Mouse (Mus musculus): ENCODE measurements at regions not wholly inside any gene's neighbourhood (a gene's known extent, or its start where the extent isn't known, plus 50 kb on each side); places are given as distances from the start of the nearest gene placed in this dataset.

- no peak overlapping the region for H3K4me3 ChIP-seq (ENCODE audit: insufficient read depth, low read depth, low read length)
- H3K27ac ChIP-seq (ENCODE audit: insufficient read depth, low read depth, low read length), result no peak overlapping the region
- 95% methylated on average over 7 of the region's 7 CpGs for WGBS
- 0 out of 2 replicates have a peak, but pooled peaks cover 2% of the 10 kb centered on the region for H3K4me1 ChIP-seq (ENCODE audit: control insufficient read depth, insufficient read depth, low read length)
- TF ChIP-seq POLR2A (IDR thresholded peaks at IDR 0.05; ENCODE audit: insufficient read depth, low read depth, low read length) (no peak), CTCF (IDR thresholded peaks at IDR 0.05; ENCODE audit: insufficient read depth, low read depth, low read length) (no peak)
Observed at GRCm38 (mm10) chr4:135046619-135047018, 73.8 kb upstream of the Runx3 start.

- H3K4me3 ChIP-seq (ENCODE audit: insufficient read depth, low read depth, low read length), result no peak overlapping the region
- TF ChIP-seq CTCF (IDR thresholded peaks at IDR 0.05; ENCODE audit: insufficient read depth, low read depth, low read length) (no peak), POLR2A (IDR thresholded peaks at IDR 0.05; ENCODE audit: insufficient read depth, low read depth, low read length) (no peak)
- 0 out of 2 replicates have a peak, but pooled peaks cover 2% of the 10 kb centered on the region for H3K4me1 ChIP-seq (ENCODE audit: control insufficient read depth, insufficient read depth, low read length)
- H3K27ac ChIP-seq (ENCODE audit: insufficient read depth, low read depth, low read length), result no peak overlapping the region
- 76% methylated on average over 6 of the region's 6 CpGs for WGBS
Observed at GRCm38 (mm10) chr4:135047251-135047650, 73.2 kb upstream of the Runx3 start.

GRCm38 (mm10) chr4:135047771-135048170 lies 72.7 kb upstream of the Runx3 start:
- 0 out of 2 replicates have a peak, but pooled peaks cover 2% of the 10 kb centered on the region for H3K4me1 ChIP-seq (ENCODE audit: control insufficient read depth, insufficient read depth, low read length)
- no peak overlapping the region for H3K27ac ChIP-seq (ENCODE audit: insufficient read depth, low read depth, low read length)
- H3K4me3 ChIP-seq (ENCODE audit: insufficient read depth, low read depth, low read length), result no peak overlapping the region
- WGBS, result 77% methylated on average over 5 of the region's 5 CpGs
- no peak for TF ChIP-seq CTCF (IDR thresholded peaks at IDR 0.05; ENCODE audit: insufficient read depth, low read depth, low read length)

GRCm38 (mm10) chr4:135049924-135050323 lies 70.5 kb upstream of the Runx3 start:
- Histone ChIP-seq H3K4me1 (ENCODE audit: control insufficient read depth, insufficient read depth, low read length) (0 out of 2 replicates have a peak, but pooled peaks cover 2% of the 10 kb centered on the region), H3K4me3 (ENCODE audit: insufficient read depth, low read depth, low read length) (no peak overlapping the region), H3K27ac (ENCODE audit: insufficient read depth, low read depth, low read length) (no peak overlapping the region)
- TF ChIP-seq CTCF (IDR thresholded peaks at IDR 0.05; ENCODE audit: insufficient read depth, low read depth, low read length) (no peak), POLR2A (IDR thresholded peaks at IDR 0.05; ENCODE audit: insufficient read depth, low read depth, low read length) (no peak)
- 86% methylated on average over 10 of the region's 10 CpGs for WGBS

- no peak overlapping the region for H3K4me3 ChIP-seq (ENCODE audit: insufficient read depth, low read depth, low read length)
- TF ChIP-seq CTCF (IDR thresholded peaks at IDR 0.05; ENCODE audit: insufficient read depth, low read depth, low read length), result no peak
- TF ChIP-seq POLR2A (IDR thresholded peaks at IDR 0.05; ENCODE audit: insufficient read depth, low read depth, low read length), result no peak
- H3K4me1 ChIP-seq (ENCODE audit: control insufficient read depth, insufficient read depth, low read length), result 0 out of 2 replicates have a peak, but pooled peaks cover 2% of the 10 kb centered on the region
- WGBS, result 75% methylated on average over 11 of the region's 11 CpGs
- no peak overlapping the region for H3K27ac ChIP-seq (ENCODE audit: insufficient read depth, low read depth, low read length)
Observed at GRCm38 (mm10) chr4:135051466-135051865, 69.0 kb upstream of the Runx3 start.

GRCm38 (mm10) chr4:135053585-135053984 lies 66.9 kb upstream of the Runx3 start:
- 0 out of 2 replicates have a peak, but pooled peaks cover 2% of the 10 kb centered on the region for H3K4me1 ChIP-seq (ENCODE audit: control insufficient read depth, insufficient read depth, low read length)
- no peak overlapping the region for H3K4me3 ChIP-seq (ENCODE audit: insufficient read depth, low read depth, low read length)
- H3K27ac ChIP-seq (ENCODE audit: insufficient read depth, low read depth, low read length), result no peak overlapping the region
- 85% methylated on average over 11 of the region's 11 CpGs for WGBS
- TF ChIP-seq POLR2A (IDR thresholded peaks at IDR 0.05; ENCODE audit: insufficient read depth, low read depth, low read length), result no peak
- no peak for TF ChIP-seq CTCF (IDR thresholded peaks at IDR 0.05; ENCODE audit: insufficient read depth, low read depth, low read length)

- no peak overlapping the region for H3K27ac ChIP-seq (ENCODE audit: insufficient read depth, low read depth, low read length)
- TF ChIP-seq CTCF (IDR thresholded peaks at IDR 0.05; ENCODE audit: insufficient read depth, low read depth, low read length) (no peak), POLR2A (IDR thresholded peaks at IDR 0.05; ENCODE audit: insufficient read depth, low read depth, low read length) (no peak)
- 87% methylated on average over 10 of the region's 10 CpGs for WGBS
- H3K4me3 ChIP-seq (ENCODE audit: insufficient read depth, low read depth, low read length), result no peak overlapping the region
- 0 out of 2 replicates have a peak, but pooled peaks cover 2% of the 10 kb centered on the region for H3K4me1 ChIP-seq (ENCODE audit: control insufficient read depth, insufficient read depth, low read length)
Observed at GRCm38 (mm10) chr4:135054353-135054752, 66.1 kb upstream of the Runx3 start.

GRCm38 (mm10) chr4:135056371-135056770 lies 64.1 kb upstream of the Runx3 start:
- 98% methylated on average over 7 of the region's 7 CpGs for WGBS
- H3K27ac ChIP-seq (ENCODE audit: insufficient read depth, low read depth, low read length), result no peak overlapping the region
- TF ChIP-seq CTCF (IDR thresholded peaks at IDR 0.05; ENCODE audit: insufficient read depth, low read depth, low read length) (no peak), POLR2A (IDR thresholded peaks at IDR 0.05; ENCODE audit: insufficient read depth, low read depth, low read length) (no peak)
- H3K4me1 ChIP-seq (ENCODE audit: control insufficient read depth, insufficient read depth, low read length), result 0 out of 2 replicates have a peak, but pooled peaks cover 2% of the 10 kb centered on the region
- H3K4me3 ChIP-seq (ENCODE audit: insufficient read depth, low read depth, low read length), result no peak overlapping the region

- no peak for TF ChIP-seq POLR2A (IDR thresholded peaks at IDR 0.05; ENCODE audit: insufficient read depth, low read depth, low read length)
- TF ChIP-seq CTCF (IDR thresholded peaks at IDR 0.05; ENCODE audit: insufficient read depth, low read depth, low read length), result no peak
- 83% methylated on average over 11 of the region's 11 CpGs for WGBS
- no peak overlapping the region for H3K4me3 ChIP-seq (ENCODE audit: insufficient read depth, low read depth, low read length)
- H3K4me1 ChIP-seq (ENCODE audit: control insufficient read depth, insufficient read depth, low read length), result no peaks in the 10 kb centered on the region
- H3K27ac ChIP-seq (ENCODE audit: insufficient read depth, low read depth, low read length), result no peak overlapping the region
Observed at GRCm38 (mm10) chr4:135057286-135057685, 63.2 kb upstream of the Runx3 start.

- H3K4me3 ChIP-seq (ENCODE audit: insufficient read depth, low read depth, low read length), result no peak overlapping the region
- H3K27ac ChIP-seq (ENCODE audit: insufficient read depth, low read depth, low read length), result no peak overlapping the region
- 84% methylated on average over 4 of the region's 4 CpGs for WGBS
- no peaks in the 10 kb centered on the region for H3K4me1 ChIP-seq (ENCODE audit: control insufficient read depth, insufficient read depth, low read length)
- no peak for TF ChIP-seq CTCF (IDR thresholded peaks at IDR 0.05; ENCODE audit: insufficient read depth, low read depth, low read length)
- no peak for TF ChIP-seq POLR2A (IDR thresholded peaks at IDR 0.05; ENCODE audit: insufficient read depth, low read depth, low read length)
Observed at GRCm38 (mm10) chr4:135058895-135059294, 61.6 kb upstream of the Runx3 start.
